Mouse (Mus musculus): ENCODE measurements at regions not wholly inside any gene's neighbourhood (a gene's known extent, or its start where the extent isn't known, plus 50 kb on each side); places are given as distances from the start of the nearest gene placed in this dataset.
A peak's percentile ranks its signal among the peaks of the same experiment; 100 is the strongest.

- TF ChIP-seq CTCF (IDR thresholded peaks at IDR 0.05; ENCODE audit: borderline replicate concordance, extremely low read depth, insufficient read depth, insufficient read length) (peak; percentile 83), POLR2A (IDR thresholded peaks at IDR 0.05; ENCODE audit: borderline replicate concordance, extremely low read depth, insufficient read depth, insufficient read length, poor library complexity, severe bottlenecking) (no peak)
Observed at GRCm38 (mm10) chr16:25064538-25064937, 222.1 kb upstream of the Tprg start.
